Mouse (Mus musculus) neural tube, embryonic 11.5 days (tissue): Measurements from ENCODE around the gene Evpl. TPM values are rescaled to one million over a fixed set of nuclear protein-coding genes. Genes with fewer than 3 reads are reported as not detected.
A peak's percentile ranks its signal among the peaks of the same experiment; 100 is the strongest.

Experiments
- ATAC-seq: fragments of 200-750 bp; cut with Nextera tagmentation; 2 replicates; pipeline ENCODE4 v1.8.0; 2017; ENCODE audit warnings: moderate number of reproducible peaks, mild to moderate bottlenecking, moderate TSS enrichment, moderate library complexity; ENCODE audit not compliant: insufficient read depth, low FRiP score, low TSS enrichment
- DNase-seq: peaks from one replicate; pipeline ENCODE4 v3.0.0-alpha.2; 2015; ENCODE audit warnings: low spot score
- H3K27ac ChIP-seq: fragments of 300-500 bp; sonication (generic); 2 replicates; pipeline ENCODE4 v1.5.1; 2014; ENCODE audit warnings: low read depth, mild to moderate bottlenecking, low read length
- H3K27me3 ChIP-seq: fragments of 300-500 bp; sonication (generic); 2 replicates; pipeline ENCODE4 v1.6.1; 2014; ENCODE audit warnings: mild to moderate bottlenecking, low read length, mixed read lengths; ENCODE audit not compliant: control insufficient read depth, insufficient read depth
- H3K36me3 ChIP-seq: fragments of 300-500 bp; sonication (generic); 2 replicates; pipeline ENCODE4 v1.6.1; 2014; ENCODE audit warnings: mild to moderate bottlenecking, low read length, moderate library complexity, mixed read lengths; ENCODE audit not compliant: control insufficient read depth, insufficient read depth
- H3K4me1 ChIP-seq: fragments of 300-500 bp; sonication (generic); 2 replicates; pipeline ENCODE4 v1.6.1; 2014; ENCODE audit warnings: low read length, mixed read lengths; ENCODE audit not compliant: control insufficient read depth, insufficient read depth
- H3K4me2 ChIP-seq: fragments of 300-500 bp; sonication (generic); 2 replicates; pipeline ENCODE4 v1.6.1; 2014; ENCODE audit warnings: low read depth, mild to moderate bottlenecking, moderate library complexity
- H3K4me3 ChIP-seq: fragments of 300-500 bp; sonication (generic); 2 replicates; pipeline ENCODE4 v1.5.1; 2014; ENCODE audit warnings: low read depth, low read length
- H3K9ac ChIP-seq: fragments of 300-500 bp; sonication (generic); 2 replicates; pipeline ENCODE4 v1.6.1; 2014; ENCODE audit warnings: mild to moderate bottlenecking, low read length
- H3K9me3 ChIP-seq: fragments of 300-500 bp; sonication (generic); 2 replicates; pipeline ENCODE4 v1.6.1; 2016; ENCODE audit warnings: low read length; ENCODE audit not compliant: control insufficient read depth
- WGBS: fragments of 180-500 bp; shearing (Covaris S2); extraction: QIAGEN DNeasy Blood & Tissue Kit; methylation state at CpG from one replicate; pipeline ENCODE4 v1.1.7; 2014; 5-methylcytosine and 5-hydroxymethylcytosine counted together
- polyA plus RNA-seq: library from polyadenylated mRNA; unstranded; fragments of >200 nt; fragmentation: Nextera tagmentation; extraction: Ambion mirVana; gene quantifications from 2 replicates; pipeline ENCODE4 v1.2.1, GENCODE M21; 2014

Evpl gene
- polyA plus RNA-seq, result 0.90 and 0.93 TPM in 2 replicates

GRCm38 (mm10) chr11:116237742-116238395 is at the start of gene Evpl:
Gene Evpl (minus strand): TSS chr11:116238077.
- Histone ChIP-seq H3K4me3 (no peak within 1 kb of the TSS), H3K27me3 (peaks cover 14% of the 10 kb centered on the region), H3K9ac (no peak within 1 kb of the TSS), H3K4me2 (no peak within 1 kb of the TSS), H3K4me1 (peaks cover 12% of the 10 kb centered on the region), H3K9me3 (no peaks in the 10 kb centered on the region), H3K36me3 (no peaks in the 10 kb centered on the region), H3K27ac (no peak within 1 kb of the TSS)
- no peak for ATAC-seq
- WGBS, result 18% methylated on average over 31 of the region's 31 CpGs
- no peak for DNase-seq

DNA sequence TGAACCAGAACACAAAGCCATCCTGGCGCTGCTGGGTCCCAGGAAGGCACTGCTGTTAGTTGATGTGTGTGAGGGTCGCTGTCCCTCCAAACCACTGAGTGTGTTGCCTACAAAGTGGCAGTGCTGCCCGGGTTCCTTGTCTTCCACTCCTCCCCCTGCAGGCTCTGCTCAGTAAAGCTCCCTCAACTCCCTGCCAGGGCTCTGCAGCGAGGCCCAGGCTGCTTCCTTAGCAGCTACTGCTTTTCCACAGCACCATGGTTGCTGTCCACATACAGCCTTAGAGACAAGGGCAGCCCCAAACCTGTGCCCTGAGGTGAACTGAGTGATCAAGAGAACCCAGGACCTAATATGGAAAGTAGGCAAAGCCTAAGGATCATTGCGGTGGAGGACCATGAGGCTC is 49.5 kb upstream of the Evpl start:
- Histone ChIP-seq H3K4me3 (no peak overlapping the region), H3K4me2 (no peak overlapping the region), H3K27ac (no peak overlapping the region), H3K9ac (no peak overlapping the region), H3K4me1 (no peaks in the 10 kb centered on the region), H3K9me3 (no peaks in the 10 kb centered on the region), H3K27me3 (peaks cover 27% of the 10 kb centered on the region), H3K36me3 (peaks cover 5% of the 10 kb centered on the region)
- WGBS, result 73% methylated on average over 5 of the region's 5 CpGs
- DNase-seq (no peak), ATAC-seq (no peak)

DNA sequence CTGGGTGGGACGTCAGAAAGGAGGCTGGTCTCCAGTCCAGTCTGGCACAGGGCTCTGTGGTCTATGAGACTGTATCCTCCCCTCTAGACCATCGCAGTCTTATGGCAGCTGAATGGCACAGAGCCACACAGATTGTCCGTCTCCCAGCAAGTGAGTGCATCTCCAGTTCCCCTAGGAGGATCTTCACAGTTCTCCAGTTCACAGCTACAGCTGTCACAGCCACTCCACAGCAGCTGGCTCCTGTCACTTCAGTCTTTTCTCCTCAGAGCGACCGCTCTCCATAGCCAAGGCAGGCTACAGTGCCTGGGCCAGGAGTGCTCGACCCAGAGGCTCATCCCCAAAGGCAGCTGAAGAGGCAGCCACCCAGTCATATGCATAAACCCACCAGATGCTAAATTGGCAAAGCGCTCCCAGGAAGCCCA is 47.9 kb upstream of the Evpl start:
- ATAC-seq, result no peak
- DNase-seq, result no peak
- Histone ChIP-seq H3K4me3 (no peak overlapping the region), H3K27ac (0 out of 2 replicates have a peak overlapping the region, but pooled peaks have one; percentile 14), H3K4me1 (no peaks in the 10 kb centered on the region), H3K9ac (no peak overlapping the region), H3K36me3 (peaks cover 5% of the 10 kb centered on the region), H3K4me2 (no peak overlapping the region), H3K9me3 (no peaks in the 10 kb centered on the region), H3K27me3 (peaks cover 42% of the 10 kb centered on the region)
- 74% methylated on average over 7 of the region's 7 CpGs for WGBS

GRCm38 (mm10) chr11:116283982-116284381 is 46.1 kb upstream of the Evpl start:
- Histone ChIP-seq H3K4me1 (no peaks in the 10 kb centered on the region), H3K9ac (no peak overlapping the region), H3K4me2 (no peak overlapping the region), H3K9me3 (no peaks in the 10 kb centered on the region), H3K27ac (no peak overlapping the region), H3K36me3 (peaks cover under 1% of the 10 kb centered on the region), H3K27me3 (peaks cover 54% of the 10 kb centered on the region), H3K4me3 (no peak overlapping the region)
- 59% methylated on average over 6 of the region's 6 CpGs for WGBS
- no peak for DNase-seq
- ATAC-seq, result no peak

GRCm38 (mm10) chr11:116282912-116283521 is 45.1 kb upstream of the Evpl start:
- Histone ChIP-seq H3K4me2 (no peak overlapping the region), H3K4me3 (no peak overlapping the region)

DNA sequence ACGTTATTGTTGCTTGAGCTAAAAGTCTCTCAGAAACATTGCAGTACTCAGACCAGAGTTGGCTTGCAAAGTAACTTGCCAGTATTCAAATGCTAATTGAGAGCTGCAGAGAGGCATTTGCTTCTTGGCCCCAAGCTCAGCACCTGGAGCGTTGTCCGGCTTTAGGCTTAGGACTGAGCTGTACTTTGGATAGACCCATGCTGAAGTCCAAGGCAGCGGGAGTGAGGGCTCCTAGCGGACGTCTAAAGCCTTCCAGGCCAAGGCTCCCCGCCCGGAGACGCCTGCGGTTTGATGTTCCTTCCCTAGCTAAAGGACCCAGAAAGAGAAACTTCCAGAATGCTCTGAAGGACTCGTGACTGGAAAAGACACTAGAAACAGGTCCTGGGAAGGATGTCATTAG is 44.2 kb upstream of the Evpl start:
- DNase-seq (no peak), ATAC-seq (no peak)
- 2% methylated on average over 11 of the region's 11 CpGs for WGBS
- Histone ChIP-seq H3K4me3 (no peak overlapping the region; the same call in 1 of the 2 replicates), H3K4me1 (no peaks in the 10 kb centered on the region), H3K9me3 (no peaks in the 10 kb centered on the region), H3K9ac (no peak overlapping the region), H3K27ac (no peak overlapping the region), H3K36me3 (no peaks in the 10 kb centered on the region), H3K4me2 (no peak overlapping the region), H3K27me3 (peaks cover 54% of the 10 kb centered on the region)

More at GRCm38 (mm10) chr11:116282912-116283521, 45.1 kb upstream of the Evpl start:
- no peaks in the 10 kb centered on the region; the same call in 1 of the 2 replicates for H3K36me3 ChIP-seq
- no peak for ATAC-seq
- no peak for DNase-seq
- H3K27me3 ChIP-seq, result peaks cover 54% of the 10 kb centered on the region
- no peaks in the 10 kb centered on the region for H3K4me1 ChIP-seq
- no peak overlapping the region for H3K27ac ChIP-seq
- no peaks in the 10 kb centered on the region for H3K9me3 ChIP-seq
- no peak overlapping the region for H3K9ac ChIP-seq
- 13% methylated on average over 48 of the region's 48 CpGs for WGBS

- H3K4me2 ChIP-seq, result peak overlapping the region; percentile 35
- peak overlapping the region; percentile 19 for H3K4me3 ChIP-seq
- peaks cover 54% of the 10 kb centered on the region for H3K27me3 ChIP-seq
- H3K9me3 ChIP-seq, result no peaks in the 10 kb centered on the region
- ATAC-seq (no peak), DNase-seq (no peak)
- 3% methylated on average over 18 of the region's 18 CpGs for WGBS
- no peaks in the 10 kb centered on the region for H3K36me3 ChIP-seq
- no peak overlapping the region for H3K9ac ChIP-seq
- H3K4me1 ChIP-seq, result no peaks in the 10 kb centered on the region
- H3K27ac ChIP-seq, result no peak overlapping the region
Measured at GRCm38 (mm10) chr11:116281671-116282070, 43.8 kb upstream of the Evpl start.

DNA sequence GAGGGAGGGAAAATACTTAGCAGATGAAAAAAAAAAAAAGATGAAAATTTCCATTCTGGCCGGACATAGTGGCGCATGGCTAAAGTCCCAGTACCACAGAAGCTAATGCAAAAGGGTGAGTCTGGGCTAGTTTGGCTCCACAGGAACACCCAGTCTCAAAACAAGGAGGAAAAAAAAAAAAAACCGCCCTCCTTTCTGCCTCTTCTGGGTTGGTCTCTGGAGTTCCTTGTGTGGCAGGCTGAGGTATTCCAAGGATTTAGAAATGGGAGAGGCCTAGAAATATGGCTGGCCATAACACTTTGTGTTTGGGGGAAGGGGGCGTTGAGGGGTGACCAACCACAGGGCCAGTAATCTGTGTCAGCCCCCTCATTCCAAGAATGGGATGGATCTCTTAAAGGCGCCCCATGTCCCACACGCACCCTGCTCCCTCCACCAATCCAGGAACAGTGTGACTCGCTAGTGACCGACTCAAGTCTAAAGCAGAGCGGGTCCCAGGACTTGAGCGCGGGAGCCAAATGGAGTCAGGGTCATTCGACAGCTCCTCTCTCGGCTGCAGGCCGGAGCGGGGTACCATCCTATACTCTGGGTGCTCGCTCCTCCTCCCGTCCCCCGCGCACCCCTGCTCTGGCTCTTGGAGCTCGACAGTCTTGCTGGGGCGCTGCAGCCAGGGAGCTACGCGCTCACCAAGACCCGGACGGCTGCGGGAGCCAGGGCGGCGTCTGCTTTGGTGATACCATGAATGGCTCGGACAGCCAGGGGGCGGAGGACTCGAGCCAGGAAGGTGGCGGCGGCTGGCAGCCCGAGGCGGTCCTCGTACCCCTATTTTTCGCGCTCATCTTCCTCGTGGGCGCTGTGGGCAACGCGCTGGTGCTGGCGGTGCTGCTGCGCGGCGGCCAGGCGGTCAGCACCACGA is 43.1 kb upstream of the Evpl start, which contains the start of gene Galr2:
Gene Galr2 (plus strand): TSS at position 189 of the 913 bp plus-strand sequence.
- 5% methylated on average over 48 of the region's 48 CpGs for WGBS
- DNase-seq, result peak; percentile 44
- no peak within 1 kb of the TSS for H3K9ac ChIP-seq

More for the DNA sequence above, 43.1 kb upstream of the Evpl start, which contains the start of gene Galr2:
- Histone ChIP-seq H3K27me3 (peaks cover 54% of the 10 kb centered on the region), H3K36me3 (no peaks in the 10 kb centered on the region), H3K9me3 (no peaks in the 10 kb centered on the region), H3K27ac (no peak within 1 kb of the TSS), H3K4me3 (peak within 1 kb of the TSS; percentile 19), H3K4me2 (peak within 1 kb of the TSS; percentile 35), H3K4me1 (no peaks in the 10 kb centered on the region)
- no peak for ATAC-seq
